Mouse (Mus musculus): Measurements from ENCODE around the gene AF366264.

DNA sequence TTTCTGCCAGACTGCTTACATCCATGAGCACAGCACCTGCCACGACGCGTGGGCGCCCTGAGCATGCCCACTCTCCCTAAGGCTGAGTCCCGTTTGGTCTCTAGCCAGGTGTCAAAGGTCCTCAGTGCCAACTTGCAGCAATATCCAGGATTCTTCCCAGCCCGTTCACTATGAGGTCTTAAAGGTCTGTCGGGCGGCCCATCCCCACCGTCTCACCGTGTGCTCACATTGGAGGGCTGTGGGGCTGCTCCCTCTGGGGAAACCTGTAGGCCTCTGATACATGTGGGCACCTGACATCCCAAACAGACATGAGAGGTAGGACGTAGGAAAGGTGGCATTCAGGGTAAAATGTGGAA, 44.5 kb downstream of the AF366264 start:
- TF ChIP-seq CTCF (conservative IDR thresholded peaks at IDR 0.05; ENCODE audit: low read length) (no peak), NANOG (IDR thresholded peaks at IDR 0.05; ENCODE audit: borderline replicate concordance, low read length) (no peak), POU5F1 (IDR thresholded peaks at IDR 0.05; ENCODE audit: borderline replicate concordance, low read length) (no peak)

All from E14TG2a.4 (cell line).